Mouse (Mus musculus) liver, postnatal 0 days (tissue): ENCODE data around the gene Olfr516. TPM values are rescaled to one million over a fixed set of nuclear protein-coding genes. Genes with fewer than 3 reads are reported as not detected.
"Not testable (repeated sequence)": the region's sequence is repeated elsewhere in the genome, so short reads cannot be mapped to it uniquely, and the experiment has no call there.

Source experiments
- ATAC-seq: fragments of 200-750 bp; cut with Nextera tagmentation; 2 replicates; pipeline ENCODE4 v1.8.0; 2017; ENCODE audit warnings: mild to moderate bottlenecking, moderate library complexity
- DNase-seq: peaks from one replicate; pipeline ENCODE4 v3.0.0-alpha.2; 2016
- H3K27ac ChIP-seq: fragments of 300-500 bp; sonication (generic); 2 replicates; pipeline ENCODE4 v1.5.1; 2014; ENCODE audit warnings: antibody characterized with exemption, moderate library complexity, mild to moderate bottlenecking, low read depth
- H3K27me3 ChIP-seq: fragments of 300-500 bp; sonication (generic); 2 replicates; pipeline ENCODE4 v1.6.1; 2014; ENCODE audit warnings: low read length, control low read depth, mixed read lengths; ENCODE audit not compliant: insufficient read depth
- H3K36me3 ChIP-seq: fragments of 300-500 bp; sonication (generic); replicated peaks from 2 replicates; pipeline ENCODE4 v1.6.1; 2014; ENCODE audit warnings: mild to moderate bottlenecking, control low read depth, low read length, moderate library complexity, mixed read lengths; ENCODE audit not compliant: insufficient read depth
- H3K4me1 ChIP-seq: fragments of 300-500 bp; sonication (generic); 2 replicates; pipeline ENCODE4 v1.6.1; 2014; ENCODE audit warnings: antibody characterized with exemption, mild to moderate bottlenecking, control low read depth; ENCODE audit not compliant: insufficient read depth
- H3K4me2 ChIP-seq: fragments of 300-500 bp; sonication (generic); 2 replicates; pipeline ENCODE4 v1.6.1; 2014; ENCODE audit warnings: low read depth, mild to moderate bottlenecking, low read length, moderate library complexity, mixed read lengths
- H3K4me3 ChIP-seq: fragments of 300-500 bp; sonication (generic); 2 replicates; pipeline ENCODE4 v1.5.1; 2014; ENCODE audit warnings: low read depth, low read length
- H3K9ac ChIP-seq: fragments of 300-500 bp; sonication (generic); replicated peaks from 2 replicates; pipeline ENCODE4 v1.6.1; 2014; ENCODE audit warnings: mild to moderate bottlenecking, moderate library complexity
- H3K9me3 ChIP-seq: fragments of 300-500 bp; sonication (generic); 2 replicates; pipeline ENCODE4 v1.6.1; 2016; ENCODE audit warnings: mild to moderate bottlenecking, control low read depth, low read length, mixed read lengths
- CTCF ChIP-seq: sonication (generic); IDR thresholded peaks from 2 replicates; pipeline ENCODE4 v1.5.1; 2016; ENCODE audit warnings: antibody characterized with exemption, low read depth
- EP300 ChIP-seq: IDR thresholded peaks from 2 replicates; pipeline ENCODE4 v1.6.1; 2016; ENCODE audit warnings: antibody characterized with exemption, low read depth, mild to moderate bottlenecking
- WGBS: fragments of 180-500 bp; shearing (Covaris S2); extraction: QIAGEN DNeasy Blood & Tissue Kit; methylation state at CpG from one replicate; pipeline ENCODE4 v1.1.7; 2014; ENCODE audit not compliant: insufficient replicate concordance; 5-methylcytosine and 5-hydroxymethylcytosine counted together
- polyA plus RNA-seq: library from polyadenylated mRNA; unstranded; fragments of >200 nt; fragmentation: Nextera tagmentation; extraction: Ambion mirVana; gene quantifications from 2 replicates; pipeline ENCODE4 v1.2.1, GENCODE M21; 2015

Olfr516 gene
- polyA plus RNA-seq: not detected in 2 replicates

DNA sequence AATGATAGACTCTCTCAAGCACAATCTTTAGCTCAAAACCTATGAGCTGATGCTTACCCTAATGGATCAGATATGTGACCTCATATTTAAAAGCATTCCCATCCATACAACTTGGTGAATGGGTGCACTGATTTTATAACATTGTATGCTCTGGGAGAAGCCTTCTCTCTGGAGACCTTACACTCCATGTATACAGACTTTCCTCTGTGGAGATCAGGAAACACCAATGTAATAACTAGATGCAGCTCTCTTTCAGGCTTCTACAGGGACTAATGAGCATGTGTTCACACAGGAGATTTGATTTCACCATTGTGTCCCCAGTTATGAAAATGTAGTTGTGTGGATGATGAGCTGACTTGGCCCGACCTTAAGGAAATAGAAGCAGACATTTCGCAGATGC is at the start of gene Olfr516:
Gene Olfr516, minus strand, starts transcription at position 101 of the 400 bp plus-strand sequence.
- DNase-seq (no peak), ATAC-seq (no peak)
- TF ChIP-seq CTCF (no peak), EP300 (no peak)
- Histone ChIP-seq H3K9me3 (no peaks in the 10 kb centered on the region), H3K4me3 (no peak within 1 kb of the TSS), H3K9ac (no peak within 1 kb of the TSS), H3K27me3 (no peaks in the 10 kb centered on the region), H3K4me2 (no peak within 1 kb of the TSS), H3K36me3 (no peaks in the 10 kb centered on the region), H3K4me1 (no peaks in the 10 kb centered on the region), H3K27ac (no peak within 1 kb of the TSS)
- WGBS: 78% methylated on average over 2 of the region's 2 CpGs

DNA sequence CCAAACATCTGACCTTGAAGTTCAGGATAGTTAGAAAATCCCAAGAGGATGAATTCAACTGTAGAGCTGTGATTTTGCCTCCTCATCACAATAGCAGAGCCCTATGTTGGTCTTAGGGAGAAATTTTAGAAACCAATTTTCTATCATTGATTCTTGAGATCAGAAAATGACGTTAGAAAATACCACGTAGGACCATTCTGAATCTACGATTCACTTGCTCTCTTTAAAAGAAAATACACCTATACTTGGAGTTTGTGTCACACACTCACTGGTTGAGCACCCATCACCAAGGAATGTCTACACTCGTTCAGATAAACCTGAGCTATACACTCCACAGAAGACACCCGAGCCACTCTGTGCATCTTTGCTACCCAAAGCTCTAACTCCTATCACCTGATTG is 44.0 kb upstream of the Olfr516 start, which contains the start of gene Olfr519:
Gene Olfr519, minus strand, starts transcription at position 101 of the 400 bp plus-strand sequence.
- no peaks in the 10 kb centered on the region for H3K27me3 ChIP-seq
- DNase-seq (no peak), ATAC-seq (no peak)
- no peaks in the 10 kb centered on the region for H3K36me3 ChIP-seq
- H3K4me3 ChIP-seq: no peak within 1 kb of the TSS
- H3K9me3 ChIP-seq: no peaks in the 10 kb centered on the region; the same call in 1 of the 2 replicates
- no peak within 1 kb of the TSS for H3K9ac ChIP-seq
- TF ChIP-seq CTCF: no peak
- TF ChIP-seq EP300: no peak
- no peak within 1 kb of the TSS for H3K4me2 ChIP-seq
- WGBS: 82% methylated on average over 5 of the region's 5 CpGs
- no peak within 1 kb of the TSS for H3K27ac ChIP-seq
- H3K4me1 ChIP-seq: no peaks in the 10 kb centered on the region

DNA sequence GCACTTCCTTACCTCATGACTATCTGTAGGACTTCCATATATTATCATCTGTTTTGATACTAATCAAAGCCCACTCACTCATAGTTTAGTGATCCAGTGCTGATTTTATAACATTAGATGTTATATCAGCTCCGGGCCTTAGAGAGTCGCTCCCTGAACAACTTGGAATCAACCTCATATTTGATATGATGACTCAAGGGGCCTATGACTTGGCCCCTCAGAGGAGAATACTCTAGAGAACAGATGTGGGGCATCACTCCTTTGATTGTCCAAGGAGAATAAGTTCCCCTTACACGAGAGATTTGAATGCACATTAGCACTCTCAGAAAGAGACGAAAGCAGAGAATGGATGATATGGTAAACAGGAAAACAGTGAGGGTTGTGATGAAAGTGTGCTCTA is 34.6 kb upstream of the Olfr516 start, which contains the start of gene Olfr518:
Gene Olfr518, minus strand, starts transcription at position 101 of the 400 bp plus-strand sequence.
- Histone ChIP-seq H3K9me3 (no peaks in the 10 kb centered on the region), H3K27me3 (no peaks in the 10 kb centered on the region), H3K4me1 (no peaks in the 10 kb centered on the region), H3K9ac (no peak within 1 kb of the TSS), H3K27ac (no peak within 1 kb of the TSS), H3K36me3 (no peaks in the 10 kb centered on the region), H3K4me3 (no peak within 1 kb of the TSS), H3K4me2 (no peak within 1 kb of the TSS)
- WGBS: 66% methylated on average over 4 of the region's 4 CpGs
- DNase-seq (no peak), ATAC-seq (no peak)
- TF ChIP-seq CTCF (no peak), EP300 (no peak)

DNA sequence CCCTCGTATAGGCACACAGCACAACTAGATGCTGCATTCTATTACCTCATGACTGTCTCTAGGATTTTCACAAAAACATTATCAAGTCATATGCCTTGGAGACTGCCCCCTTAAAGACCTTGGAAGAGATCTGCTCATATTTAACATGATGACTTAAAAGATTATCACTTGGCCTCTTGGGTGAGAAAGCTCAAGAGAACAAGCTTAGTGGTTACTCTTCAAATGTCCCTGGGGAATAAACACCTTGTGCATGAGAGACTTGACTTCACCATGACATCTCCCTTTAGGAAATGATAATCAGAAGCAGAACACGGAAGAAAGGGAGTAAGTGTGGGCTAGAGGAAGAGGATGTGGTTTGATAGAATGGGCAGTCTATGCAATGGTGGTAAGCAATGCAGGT is 21.9 kb upstream of the Olfr516 start, which contains the start of gene Olfr517:
Gene Olfr517, minus strand, starts transcription at position 101 of the 400 bp plus-strand sequence.
- TF ChIP-seq CTCF (no peak), EP300 (no peak)
- Histone ChIP-seq H3K9ac (no peak within 1 kb of the TSS), H3K4me2 (no peak within 1 kb of the TSS), H3K27ac (no peak within 1 kb of the TSS), H3K27me3 (no peaks in the 10 kb centered on the region), H3K4me3 (no peak within 1 kb of the TSS), H3K4me1 (no peaks in the 10 kb centered on the region), H3K9me3 (no peaks in the 10 kb centered on the region), H3K36me3 (no peaks in the 10 kb centered on the region)
- ATAC-seq: no peak
- WGBS: 44% methylated on average over 2 of the region's 2 CpGs
- no peak for DNase-seq

DNA sequence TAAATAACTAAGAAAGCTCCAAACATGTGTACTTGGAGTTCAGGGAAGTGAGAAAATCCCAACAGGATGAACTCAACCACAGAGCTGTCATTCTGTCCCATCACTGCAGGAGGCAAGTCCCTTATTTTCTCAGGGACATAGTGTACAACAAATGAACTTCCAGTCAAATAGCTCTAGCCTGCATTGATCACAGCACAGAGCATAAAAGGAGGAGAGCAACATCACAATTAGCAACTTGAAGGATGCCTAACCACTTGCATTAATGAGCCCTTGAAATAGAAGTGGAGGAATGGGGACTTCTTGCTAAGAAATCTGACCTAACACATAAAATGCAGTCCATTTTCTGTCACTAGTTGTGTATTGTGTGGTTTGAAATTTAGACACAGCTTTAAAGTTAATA is 24.4 kb downstream of the Olfr516 start, which contains the start of gene Olfr514:
Gene Olfr514, minus strand, starts transcription at position 101 of the 400 bp plus-strand sequence.
- no peak for DNase-seq
- Histone ChIP-seq H3K4me1 (no peaks in the 10 kb centered on the region), H3K27ac (no peak within 1 kb of the TSS), H3K9ac (no peak within 1 kb of the TSS), H3K4me2 (no peak within 1 kb of the TSS), H3K27me3 (no peaks in the 10 kb centered on the region), H3K36me3 (no peaks in the 10 kb centered on the region), H3K4me3 (no peak within 1 kb of the TSS), H3K9me3 (no peaks in the 10 kb centered on the region)
- no peak for ATAC-seq
- TF ChIP-seq EP300: no peak
- no peak for TF ChIP-seq CTCF

DNA sequence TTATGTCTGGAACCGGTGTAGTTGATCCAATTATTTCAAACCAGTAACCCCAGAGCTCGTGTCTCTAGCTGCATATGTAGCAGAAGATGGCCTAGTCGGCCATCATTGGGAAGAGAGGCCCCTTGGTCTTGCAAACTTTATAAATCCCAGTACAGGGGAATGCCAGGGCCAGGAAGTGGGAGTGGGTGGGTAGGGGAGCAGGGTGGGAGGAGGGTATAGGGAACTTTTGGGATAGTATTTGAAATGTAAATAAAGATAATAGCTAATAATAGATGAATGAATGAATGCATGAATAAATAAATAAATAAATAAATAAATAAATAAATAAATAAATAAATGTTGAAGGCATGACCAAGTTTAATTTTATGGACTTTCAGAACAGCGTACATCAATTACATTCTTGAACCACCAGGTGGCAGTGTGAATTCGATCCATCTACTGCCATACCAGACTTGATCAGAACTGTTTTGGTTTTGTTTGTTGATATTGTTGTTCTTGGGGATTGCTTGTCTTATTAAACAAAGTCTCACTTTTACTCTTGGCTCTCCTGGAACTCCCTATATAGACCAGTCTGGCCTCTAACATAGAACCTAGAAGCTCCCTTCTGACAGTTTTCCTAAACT is 35.6 kb downstream of the Olfr516 start:
- ATAC-seq, H3K27ac ChIP-seq, H3K4me3 ChIP-seq, H3K4me2 ChIP-seq, H3K9ac ChIP-seq, H3K9me3 ChIP-seq, DNase-seq, H3K36me3 ChIP-seq, H3K27me3 ChIP-seq, H3K4me1 ChIP-seq: not testable (repeated sequence)
- TF ChIP-seq CTCF: peak; percentile 64
- 43% methylated on average over 5 of the region's 5 CpGs for WGBS
